Mouse (Mus musculus): ENCODE measurements at regions not wholly inside any gene's neighbourhood (a gene's known extent, or its start where the extent isn't known, plus 50 kb on each side); places are given as distances from the start of the nearest gene placed in this dataset.

GRCm38 (mm10) chr17:14610791-14611522, 83.1 kb downstream of the Thbs2 start:
- no peak for DNase-seq

DNA sequence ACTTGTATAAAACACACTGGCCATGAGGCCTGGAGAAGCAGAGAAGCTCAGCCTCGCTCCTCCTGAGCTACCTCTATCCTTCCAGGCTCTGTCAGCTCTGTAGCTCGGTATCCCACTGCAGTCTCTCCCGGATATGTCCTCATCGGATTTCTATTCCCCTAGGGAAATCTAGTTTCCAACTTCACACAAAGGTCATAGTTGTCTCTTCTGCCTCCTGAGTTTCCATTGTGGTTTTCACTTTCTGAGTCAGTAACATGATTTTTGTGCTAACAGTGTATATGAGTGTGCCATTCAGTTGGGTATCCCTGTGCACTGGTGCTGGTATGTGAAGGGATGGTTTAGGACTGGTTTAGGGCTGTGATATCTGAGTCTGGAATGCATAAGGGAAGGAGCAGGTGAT, 85.2 kb downstream of the Thbs2 start:
- peak; percentile 89 for DNase-seq

DNA sequence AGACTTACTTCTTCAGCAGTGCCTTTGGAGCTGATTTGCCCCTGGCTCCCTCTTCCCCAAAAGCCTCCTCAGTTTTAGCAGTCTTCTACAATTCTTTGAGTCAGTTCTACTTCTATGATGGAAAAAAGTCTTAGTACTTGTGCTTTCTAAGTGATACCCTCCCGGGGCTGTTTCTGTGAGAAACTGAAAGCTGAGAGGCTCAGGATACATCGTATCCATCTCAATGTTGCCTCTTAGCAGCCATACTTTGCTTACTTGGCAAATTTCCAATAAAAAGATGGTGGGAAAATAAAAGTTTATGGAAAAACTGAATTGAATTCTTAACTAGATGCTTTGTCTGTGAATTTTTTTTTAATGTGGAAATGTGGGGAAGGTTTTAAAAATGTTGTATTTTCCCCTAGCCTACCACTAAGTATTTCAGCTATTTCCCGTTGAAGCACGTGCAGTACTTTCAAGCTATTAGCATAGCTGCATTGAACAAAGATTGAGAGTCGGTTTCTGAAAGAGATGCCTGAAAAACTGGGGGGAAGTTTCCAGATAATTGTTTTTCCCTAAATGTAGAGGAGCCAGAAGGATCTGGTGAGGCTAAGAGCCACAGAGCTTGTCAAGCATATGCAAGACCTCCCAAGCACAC, 87.6 kb downstream of the Thbs2 start:
- no peak for DNase-seq

DNA sequence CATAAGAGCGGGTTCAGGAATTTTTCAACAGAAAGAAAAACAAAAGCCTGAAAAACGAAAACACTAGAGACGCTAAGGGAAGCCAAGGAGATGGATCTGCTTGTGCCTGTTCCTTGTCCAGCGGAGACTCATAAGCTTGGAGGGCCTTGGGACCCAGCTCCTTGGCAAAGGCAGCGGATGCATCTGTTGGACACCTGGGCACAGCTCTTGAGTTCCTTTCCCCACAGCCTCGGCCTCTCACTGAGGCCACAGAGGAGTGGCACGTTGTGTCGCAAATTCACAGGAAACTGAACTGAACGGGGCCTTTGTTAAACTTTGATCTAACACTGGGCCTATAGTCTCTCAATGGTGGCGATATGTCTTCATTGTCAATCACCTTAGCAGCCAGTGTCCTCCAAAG, 94.4 kb downstream of the Thbs2 start:
- peak; percentile 93 for DNase-seq

DNA sequence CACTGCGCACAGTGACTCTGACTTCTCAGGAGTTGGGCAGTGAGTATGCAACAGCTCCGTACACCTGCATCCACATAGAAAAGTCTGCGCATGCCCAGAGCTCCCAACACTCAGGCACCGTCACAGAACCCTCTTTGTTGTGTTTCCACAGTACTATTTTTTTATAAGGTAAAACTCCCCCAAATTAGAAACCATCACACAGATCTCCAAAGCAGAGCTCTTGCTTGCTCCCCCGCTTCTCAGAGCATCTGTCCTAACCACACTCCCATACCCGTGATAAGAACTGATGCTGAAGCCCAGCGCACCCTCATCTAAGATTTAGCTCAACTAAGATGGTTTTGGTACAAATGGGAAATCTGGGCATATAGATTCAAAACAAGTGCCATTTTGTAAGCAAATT, 97.6 kb downstream of the Thbs2 start:
- DNase-seq = no peak

GRCm38 (mm10) chr17:14595525-14595924, 98.5 kb downstream of the Thbs2 start:
- DNase-seq = no peak

DNA sequence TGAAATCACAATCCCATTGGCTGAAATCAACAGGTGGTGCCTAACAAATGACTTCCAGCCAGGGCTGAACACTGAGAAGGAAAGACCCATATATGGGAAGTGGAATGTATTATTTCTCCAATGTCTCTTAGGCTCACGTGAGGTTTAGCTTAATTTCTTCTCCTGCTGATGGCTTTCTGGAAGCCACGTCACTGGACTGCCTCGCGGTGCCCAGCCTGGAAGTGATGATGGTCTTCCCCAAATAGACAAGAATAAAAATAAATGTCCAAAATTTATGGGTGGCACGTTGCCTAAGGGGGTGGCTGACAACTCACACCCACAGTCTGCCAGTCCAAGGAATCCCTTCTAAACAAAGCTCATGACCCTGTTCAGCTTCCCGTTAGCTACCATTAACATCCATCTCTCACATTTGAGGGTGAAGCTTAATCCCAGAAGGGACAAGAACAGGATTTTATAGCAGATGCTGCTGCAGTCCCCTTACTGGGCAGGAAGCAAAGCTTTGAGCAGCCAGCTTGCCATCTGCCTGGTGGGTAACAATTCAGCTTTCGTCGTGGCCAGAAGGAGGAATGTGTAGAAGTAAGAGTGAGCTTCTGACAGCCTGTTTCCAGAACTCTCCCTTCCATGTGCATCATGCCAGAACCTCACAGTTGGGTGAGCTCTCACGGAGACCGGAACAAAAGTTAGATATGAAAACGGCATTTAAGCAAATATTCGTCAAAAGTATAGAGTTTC, 105.8 kb downstream of the Thbs2 start:
- DNase-seq = peak; percentile 58

DNA sequence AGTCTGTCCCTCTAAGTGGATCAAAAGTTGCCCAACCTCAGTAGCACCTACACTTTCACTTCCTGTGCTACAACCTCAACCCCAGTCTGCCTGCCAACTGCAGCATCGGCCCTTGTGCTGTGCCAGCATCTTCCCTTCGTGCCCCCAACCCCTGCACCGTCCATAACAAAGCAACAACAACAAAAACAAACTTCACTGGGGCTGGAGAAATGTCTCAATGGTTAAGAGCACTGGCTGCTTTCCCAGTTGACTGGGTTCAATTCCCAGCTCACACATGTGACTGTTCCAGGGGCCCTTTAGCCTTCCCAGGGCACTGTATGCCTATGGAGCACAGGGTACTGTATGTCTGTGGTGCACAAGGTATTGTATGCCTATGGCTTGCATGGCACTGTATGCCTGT, 114.4 kb downstream of the Thbs2 start:
- DNase-seq = peak; percentile 85

- peak; percentile 93 for DNase-seq
Measured at GRCm38 (mm10) chr17:14578721-14579120, 115.3 kb downstream of the Thbs2 start.

- peak; percentile 81 for DNase-seq
Measured at GRCm38 (mm10) chr17:14578194-14578593, 115.8 kb downstream of the Thbs2 start.

GRCm38 (mm10) chr17:14576159-14576558, 117.9 kb downstream of the Thbs2 start:
- DNase-seq = no peak

DNA sequence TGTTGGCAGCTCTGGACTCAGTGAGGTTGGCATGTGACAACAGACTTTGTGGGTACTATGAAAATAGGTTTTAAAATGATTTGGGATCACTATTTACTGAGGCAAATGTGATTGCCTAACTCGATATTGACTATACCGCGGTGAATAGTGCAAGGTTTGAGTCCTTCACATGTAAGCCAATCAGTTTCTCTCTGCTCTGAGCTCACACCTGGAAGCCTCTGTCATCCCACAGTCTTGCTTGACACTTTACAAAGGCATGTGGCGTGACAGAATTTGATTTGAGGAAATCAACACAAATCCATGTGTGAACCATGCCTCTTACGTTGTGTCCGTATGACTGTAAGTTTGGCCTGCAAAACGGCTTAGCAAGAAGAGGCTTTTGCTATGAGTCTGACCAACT, 122.9 kb downstream of the Thbs2 start:
- peak; percentile 51 for DNase-seq

DNA sequence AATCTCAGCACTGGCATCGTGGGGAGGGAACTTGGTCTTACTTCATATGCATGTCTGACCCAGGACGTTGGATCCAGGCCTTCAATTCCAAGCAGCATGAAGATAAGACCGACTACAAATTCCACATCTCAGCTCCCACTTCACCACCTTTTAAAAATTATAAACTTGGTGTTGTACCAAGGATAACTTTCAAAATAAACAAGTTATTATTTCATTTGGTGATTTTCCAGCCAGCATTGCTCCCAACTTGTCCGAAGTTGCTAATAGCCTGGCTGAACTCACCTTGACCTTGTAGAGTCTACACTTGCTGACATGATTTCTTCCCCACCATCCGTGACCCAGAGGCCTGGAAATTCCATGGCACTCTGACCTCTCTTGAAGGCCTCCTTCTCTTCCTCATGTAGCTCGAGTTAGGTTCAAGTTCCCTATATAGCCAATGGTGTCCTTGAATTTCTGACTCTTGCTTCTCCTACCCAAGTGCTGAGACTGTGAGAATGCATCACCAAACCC, 123.7 kb downstream of the Thbs2 start:
- DNase-seq = peak; percentile 83

- DNase-seq = peak; percentile 74
Measured at GRCm38 (mm10) chr17:14562191-14562590, 131.8 kb downstream of the Thbs2 start.

DNA sequence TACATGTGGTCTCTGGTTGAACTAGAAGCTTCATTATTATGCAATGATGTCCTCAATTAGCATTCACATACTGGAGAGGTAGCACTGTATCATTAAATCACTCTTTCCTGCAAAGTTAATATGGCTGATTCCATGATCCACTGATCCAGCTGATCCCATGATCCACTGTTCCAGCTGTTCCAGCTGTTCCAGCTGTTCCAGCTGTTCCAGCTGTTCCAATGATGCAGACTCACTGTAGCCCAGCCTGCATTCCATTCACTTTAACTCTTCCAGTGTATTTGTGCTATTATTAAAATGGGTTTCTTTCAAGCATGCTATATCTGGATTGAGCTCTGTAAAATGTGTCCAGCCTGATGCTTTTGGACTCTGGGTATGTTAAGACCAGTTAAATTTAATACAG, 136.8 kb downstream of the Thbs2 start:
- peak; percentile 17 for DNase-seq

DNA sequence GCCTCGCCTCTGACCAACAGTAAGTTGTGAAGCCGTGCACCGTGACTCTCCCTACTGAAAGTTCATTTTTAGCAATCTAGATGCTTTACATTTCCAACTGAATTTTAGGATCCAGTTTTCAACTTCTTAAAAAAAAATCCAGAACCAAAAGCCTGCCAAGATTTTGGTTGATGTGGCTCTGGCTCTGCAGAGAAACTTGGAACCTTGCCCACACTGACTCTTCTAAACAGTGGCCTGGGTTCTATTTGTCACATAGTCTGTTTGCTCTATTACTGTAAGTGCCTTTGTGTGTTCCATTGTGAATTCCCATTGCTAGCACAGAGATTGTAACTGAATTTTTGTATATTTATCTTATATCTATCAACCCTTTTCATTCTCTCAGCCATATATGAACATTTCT, 140.8 kb downstream of the Thbs2 start:
- peak; percentile 37 for DNase-seq

- no peak for DNase-seq
Measured at GRCm38 (mm10) chr17:14552081-14552480, 142.0 kb downstream of the Thbs2 start.

- DNase-seq = peak; percentile 89
Measured at GRCm38 (mm10) chr17:14551610-14552009, 142.4 kb downstream of the Thbs2 start.

- peak; percentile 97 for DNase-seq
Measured at GRCm38 (mm10) chr17:14545822-14546473, 148.1 kb downstream of the Thbs2 start.

DNA sequence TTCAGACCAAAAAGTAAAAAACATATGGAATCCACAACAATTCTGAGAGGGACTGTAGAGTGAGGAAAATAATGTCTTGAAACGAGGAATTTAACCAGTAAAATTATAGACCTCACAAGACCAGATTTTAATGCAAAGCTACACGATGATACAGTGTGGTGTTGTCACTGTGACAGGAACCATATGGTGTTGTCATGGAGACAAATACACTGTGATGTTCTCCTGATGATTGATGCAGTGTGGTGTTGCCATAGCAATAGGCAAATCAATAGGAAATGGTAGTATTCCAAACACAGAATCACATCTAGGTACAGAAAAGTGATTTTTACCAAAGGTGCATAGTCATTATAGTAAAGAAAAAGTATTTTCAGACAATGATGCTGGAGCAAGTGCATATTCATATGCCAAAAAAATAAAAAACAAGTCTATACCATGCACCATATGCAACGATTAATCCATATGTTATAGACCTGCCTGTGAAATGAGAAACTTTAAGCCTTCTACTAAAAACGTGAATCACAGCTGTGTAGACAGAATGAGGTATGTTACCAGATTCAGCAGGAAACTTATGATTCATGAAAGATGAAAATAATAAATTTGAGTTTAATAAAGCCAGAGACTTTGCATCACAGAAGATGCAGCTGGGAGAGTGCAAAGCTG, 149.6 kb downstream of the Thbs2 start:
- DNase-seq = no peak

DNA sequence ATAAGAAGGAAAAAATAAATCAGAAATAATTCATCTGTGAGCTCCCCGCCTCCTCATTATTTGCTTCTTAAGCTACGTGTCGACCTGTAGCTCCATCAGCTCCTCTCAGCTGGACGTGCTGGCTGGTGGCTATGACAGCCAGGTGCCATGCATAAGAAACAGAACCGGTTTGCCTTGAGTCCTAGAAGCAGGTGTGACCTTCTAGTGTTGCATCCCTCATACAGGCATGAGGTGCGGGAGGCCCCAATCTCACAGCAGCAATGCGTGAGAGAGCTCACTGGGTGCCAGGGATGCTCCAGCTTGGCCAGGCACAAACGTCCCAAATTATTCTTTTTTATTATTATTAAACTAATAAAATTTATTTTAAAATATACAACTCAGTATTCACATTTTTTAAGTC, 153.0 kb downstream of the Thbs2 start:
- peak; percentile 57 for DNase-seq

DNA sequence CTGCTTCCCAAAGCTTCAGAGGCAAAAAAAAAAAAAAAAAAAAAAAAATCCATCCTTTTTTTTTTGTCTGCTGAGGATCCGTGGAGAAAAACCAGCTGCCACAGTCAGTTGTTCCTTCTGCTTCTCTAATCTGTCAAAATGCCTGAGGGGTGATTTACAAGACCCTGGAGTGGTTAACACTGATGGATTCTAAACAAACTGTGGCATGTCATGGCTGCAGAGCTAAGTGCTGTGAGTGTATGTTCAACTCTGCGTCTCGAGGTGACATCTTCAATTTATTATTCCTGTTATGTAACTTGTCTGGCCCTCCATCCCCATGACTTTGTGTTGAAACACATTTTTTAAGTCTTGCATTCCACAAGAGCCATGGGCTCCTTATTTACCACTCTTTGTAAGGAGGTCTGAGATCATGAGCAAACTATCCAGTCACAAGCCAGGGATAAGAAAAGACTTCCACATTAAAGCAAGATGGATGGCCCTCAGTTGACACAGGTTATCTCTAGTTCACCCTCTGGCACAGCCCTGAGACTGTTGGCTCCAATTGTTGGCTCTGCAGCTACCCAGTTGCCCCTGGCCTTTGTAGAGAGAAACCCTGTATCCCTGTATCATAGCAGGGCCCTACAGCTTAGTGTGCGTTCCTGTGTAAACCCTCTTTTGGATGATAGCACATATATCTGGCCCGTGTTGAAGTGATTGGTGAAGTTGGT, 153.6 kb downstream of the Thbs2 start:
- peak; percentile 90 for DNase-seq

Measured in heart, adult 11 months (tissue).